Mouse (Mus musculus) embryonic fibroblast, embryonic 13.5 days (primary cell): ENCODE results near the gene Uap1. TPM values are rescaled to one million over a fixed set of nuclear protein-coding genes. Genes with fewer than 3 reads are reported as not detected.

ENCODE experiments used
- H3K27ac ChIP-seq: 2 replicates; pipeline ENCODE4 v1.5.1; 2012; ENCODE audit warnings: low read length, control low read depth, inconsistent platforms; ENCODE audit not compliant: insufficient read depth
- H3K4me1 ChIP-seq: 2 replicates; pipeline ENCODE4 v1.6.1; 2011; ENCODE audit warnings: low read length; ENCODE audit not compliant: control insufficient read depth, insufficient read depth
- H3K4me3 ChIP-seq: 2 replicates; pipeline ENCODE4 v1.5.1; 2011; ENCODE audit warnings: mild to moderate bottlenecking, control low read depth, low read length; ENCODE audit not compliant: insufficient read depth
- CTCF ChIP-seq: IDR thresholded peaks from 2 replicates; pipeline ENCODE4 v1.5.1; 2011; ENCODE audit warnings: mild to moderate bottlenecking, control low read depth, low read length, moderate library complexity, borderline replicate concordance; ENCODE audit not compliant: insufficient read depth
- POLR2A ChIP-seq: IDR thresholded peaks from 2 replicates; pipeline ENCODE4 v1.6.1; 2011; ENCODE audit warnings: low read depth, mild to moderate bottlenecking, control low read depth, low read length, moderate library complexity
- polyA plus RNA-seq: library from polyadenylated mRNA; stranded (reverse); fragments of >200 nt; gene quantifications from 2 replicates; pipeline ENCODE4 v1.2.4, GENCODE M21; 2011; ENCODE audit warnings: low read depth; ENCODE audit not compliant: missing spikeins, insufficient read length

The Uap1 gene
- polyA plus RNA-seq, 1 experiment = 56.9 TPM

DNA sequence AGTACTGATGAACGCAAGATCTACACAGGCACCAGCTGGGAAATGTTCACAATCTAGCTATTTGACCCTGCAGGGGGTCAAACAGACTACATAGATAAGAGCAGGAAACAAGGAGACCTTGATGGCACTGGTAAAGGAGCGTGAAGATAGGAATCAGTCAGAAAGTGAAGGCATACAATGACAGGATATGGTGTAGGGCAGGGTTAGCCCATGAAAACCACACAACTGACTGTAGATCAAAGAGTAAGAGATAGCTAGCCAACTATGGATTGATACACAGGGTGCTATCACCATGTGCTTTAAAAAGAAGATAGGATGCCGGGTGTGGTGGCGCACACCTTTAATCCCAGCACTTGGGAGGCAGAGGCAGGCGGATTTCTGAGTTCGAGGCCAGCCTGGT is 7.0 kb downstream of the Uap1 start:
- H3K4me1 ChIP-seq = no peaks in the 10 kb centered on the region; the same call in 1 of the 2 replicates
- no peak overlapping the region for H3K4me3 ChIP-seq
- H3K27ac ChIP-seq = no peak overlapping the region
- TF ChIP-seq CTCF (no peak), POLR2A (no peak)

GRCm38 (mm10) chr1:170164913-170165312 is 9.8 kb downstream of the Uap1 start:
- no peak for TF ChIP-seq POLR2A
- no peak for TF ChIP-seq CTCF
- Histone ChIP-seq H3K4me3 (no peak overlapping the region), H3K4me1 (no peaks in the 10 kb centered on the region), H3K27ac (no peak overlapping the region)

DNA sequence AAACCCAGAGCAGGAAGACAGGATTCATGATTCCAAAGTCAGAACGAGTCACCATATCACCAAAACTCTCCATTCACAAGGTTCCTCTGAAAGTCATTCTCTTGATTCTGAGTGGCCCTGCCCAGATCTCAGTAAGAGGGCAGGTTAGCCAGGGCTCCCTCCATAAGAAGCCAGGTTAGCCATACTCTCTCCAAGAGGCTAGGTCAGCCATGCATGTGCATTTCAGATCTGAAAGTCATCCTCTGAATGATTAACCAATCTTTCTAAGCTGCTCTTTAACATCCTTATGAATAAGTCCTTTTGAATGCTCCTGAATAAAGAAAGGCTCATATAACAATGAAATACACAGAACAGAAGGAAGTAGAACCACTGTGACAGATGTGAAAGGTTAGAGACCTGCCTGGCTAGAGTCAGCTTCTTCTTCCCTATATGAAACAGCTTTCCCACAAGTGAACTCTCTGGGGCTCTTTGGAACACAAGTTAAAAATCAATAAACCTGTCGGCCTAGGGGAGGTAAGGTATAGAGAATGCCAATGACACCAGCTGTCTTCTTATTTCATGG is 10.6 kb downstream of the Uap1 start:
- Histone ChIP-seq H3K27ac (no peak overlapping the region), H3K4me1 (no peaks in the 10 kb centered on the region)

DNA sequence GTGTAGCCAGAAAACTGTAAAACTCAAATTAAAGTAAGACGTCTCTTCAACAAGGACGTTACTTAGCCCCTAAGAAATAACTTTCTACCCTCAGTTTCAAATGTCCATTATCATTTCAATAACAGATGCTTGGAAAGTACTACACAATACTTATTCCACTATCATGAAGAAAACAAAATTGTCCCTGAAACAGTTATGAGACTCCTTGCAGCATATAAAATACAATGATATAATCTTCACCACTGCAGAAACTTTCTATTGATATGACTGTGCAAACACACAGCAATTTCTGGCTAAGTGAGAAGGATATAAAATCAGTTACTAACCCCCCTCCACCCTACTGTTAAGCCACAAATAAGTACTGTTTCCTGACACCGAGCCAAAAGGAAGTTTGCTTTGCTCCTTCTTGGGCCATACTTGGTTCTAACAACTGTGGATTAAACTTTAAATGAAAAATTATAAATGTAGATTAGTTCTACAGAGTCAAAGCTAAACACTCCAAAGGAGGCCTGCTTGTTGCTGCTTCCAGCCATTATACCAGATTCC is 11.3 kb downstream of the Uap1 start:
- no peak overlapping the region for H3K27ac ChIP-seq
- no peaks in the 10 kb centered on the region for H3K4me1 ChIP-seq
- TF ChIP-seq CTCF (no peak), POLR2A (no peak)
- no peak overlapping the region for H3K4me3 ChIP-seq

More for the DNA sequence above, 10.6 kb downstream of the Uap1 start:
- no peak overlapping the region for H3K4me3 ChIP-seq
- TF ChIP-seq POLR2A = no peak
- no peak for TF ChIP-seq CTCF

- TF ChIP-seq CTCF (no peak), POLR2A (no peak)
- Histone ChIP-seq H3K4me3 (no peak overlapping the region), H3K27ac (no peak overlapping the region), H3K4me1 (no peaks in the 10 kb centered on the region)
Observed at GRCm38 (mm10) chr1:170161852-170162251, 12.9 kb downstream of the Uap1 start.

DNA sequence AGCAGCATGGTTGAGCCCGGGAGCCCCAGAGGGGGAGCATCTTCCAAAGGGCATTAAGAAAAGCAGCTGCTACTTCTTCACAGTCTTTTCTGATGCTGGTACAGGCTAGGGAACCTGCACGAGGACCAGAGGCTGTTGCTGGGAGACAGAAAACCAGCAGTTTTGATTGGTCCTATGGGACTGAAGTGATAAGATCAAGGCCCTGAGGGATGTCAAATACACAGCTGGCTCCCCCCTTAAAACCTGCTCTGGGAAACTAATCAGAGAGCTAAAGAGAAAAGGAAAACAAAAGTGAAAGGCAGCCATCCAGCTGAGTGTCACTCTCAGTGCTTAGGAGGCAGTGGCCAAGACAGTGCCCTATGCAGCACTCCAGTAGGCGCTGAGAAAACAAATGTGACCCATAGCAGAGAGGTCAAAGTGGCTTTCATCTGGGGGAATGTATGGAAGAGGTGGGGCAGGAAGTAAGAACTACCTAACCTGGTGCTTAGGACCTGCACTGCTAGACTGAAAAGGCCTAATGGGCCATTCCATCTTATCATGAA is 14.3 kb downstream of the Uap1 start:
- no peak overlapping the region for H3K4me3 ChIP-seq

GRCm38 (mm10) chr1:170159707-170160106 is 15.1 kb downstream of the Uap1 start:
- Histone ChIP-seq H3K4me1 (no peaks in the 10 kb centered on the region), H3K27ac (no peak overlapping the region), H3K4me3 (no peak overlapping the region)
- TF ChIP-seq POLR2A (no peak), CTCF (no peak)

More for the DNA sequence above, 14.3 kb downstream of the Uap1 start:
- TF ChIP-seq POLR2A (no peak), CTCF (no peak)
- Histone ChIP-seq H3K27ac (no peak overlapping the region), H3K4me1 (no peaks in the 10 kb centered on the region)

- Histone ChIP-seq H3K4me3 (no peak overlapping the region), H3K4me1 (no peaks in the 10 kb centered on the region), H3K27ac (no peak overlapping the region)
- no peak for TF ChIP-seq CTCF
- no peak for TF ChIP-seq POLR2A
Observed at GRCm38 (mm10) chr1:170155761-170156160, 19.0 kb downstream of the Uap1 start.

GRCm38 (mm10) chr1:170155298-170155697 is 19.5 kb downstream of the Uap1 start:
- H3K4me1 ChIP-seq = no peaks in the 10 kb centered on the region
- no peak overlapping the region for H3K4me3 ChIP-seq
- TF ChIP-seq CTCF (no peak), POLR2A (no peak)
- H3K27ac ChIP-seq = no peak overlapping the region

GRCm38 (mm10) chr1:170153986-170154385 is 20.8 kb downstream of the Uap1 start:
- Histone ChIP-seq H3K4me3 (no peak overlapping the region), H3K27ac (no peak overlapping the region), H3K4me1 (no peaks in the 10 kb centered on the region)
- TF ChIP-seq POLR2A = no peak
- TF ChIP-seq CTCF = no peak
